Mouse (Mus musculus): ENCODE results near the gene Lcn5. TPM values are rescaled to one million over a fixed set of nuclear protein-coding genes. Genes with fewer than 3 reads are reported as not detected.

Lcn5 gene
- not detected for polyA plus RNA-seq (2017; shearing (Covaris generic))

DNA sequence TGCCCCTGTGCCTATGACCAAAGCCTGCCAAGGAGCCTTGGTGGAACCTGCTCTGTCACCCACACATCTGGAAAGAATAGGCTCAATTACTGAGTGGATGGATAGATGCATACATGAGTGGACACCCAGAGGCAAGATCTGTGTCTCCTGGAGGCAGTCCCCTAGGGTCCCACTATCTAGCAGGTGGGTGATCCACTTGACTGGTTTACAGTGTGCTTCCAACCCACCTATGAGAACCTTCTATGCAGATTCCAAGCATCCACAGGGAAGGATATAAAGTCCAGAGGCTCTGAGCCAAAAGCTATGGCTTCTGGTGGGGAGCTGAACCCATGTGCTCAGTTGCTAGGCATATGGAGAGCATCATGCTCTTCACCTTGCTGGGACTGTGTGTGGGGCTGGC lies at the start of gene Lcn5:
Lcn5 (plus strand) TSS at position 301 of the 400 bp plus-strand sequence.

GRCm38 (mm10) chr2:25617578-25617977 lies 40.2 kb upstream of the Lcn5 start, which contains the start of gene Ccdc183:
Gene Ccdc183, minus strand, starts transcription at chr2:25617678.

GRCm38 (mm10) chr2:25621229-25622200 lies 36.2 kb upstream of the Lcn5 start, which contains the start of gene Tmem141:
Gene Tmem141, minus strand, starts transcription at chr2:25622005.

GRCm38 (mm10) chr2:25627811-25628210 lies 29.9 kb upstream of the Lcn5 start, which contains the start of gene Fcna:
Gene Fcna, minus strand, starts transcription at chr2:25628030.

DNA sequence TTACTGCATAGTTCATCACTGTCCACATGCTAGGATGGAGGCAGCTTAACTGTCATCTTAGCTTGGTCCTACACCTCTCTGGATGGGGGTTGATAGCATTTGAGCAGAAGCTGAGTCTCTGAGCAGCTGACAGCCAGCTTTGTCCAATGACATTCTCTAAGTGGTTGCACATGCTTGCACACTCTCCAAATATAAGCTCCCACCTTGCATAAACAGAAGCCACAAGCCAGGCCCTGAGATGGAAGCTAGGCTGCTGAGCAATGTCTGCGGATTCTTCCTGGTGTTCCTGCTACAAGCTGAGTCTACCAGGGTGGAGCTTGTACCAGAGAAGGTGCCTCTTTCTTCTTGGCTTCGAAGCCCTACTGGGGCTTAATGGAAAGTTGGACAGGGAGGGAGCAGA lies 4.8 kb upstream of the Lcn5 start, which contains the start of gene Lcn8:
Lcn8 (plus strand) TSS at position 219 of the 400 bp plus-strand sequence.

DNA sequence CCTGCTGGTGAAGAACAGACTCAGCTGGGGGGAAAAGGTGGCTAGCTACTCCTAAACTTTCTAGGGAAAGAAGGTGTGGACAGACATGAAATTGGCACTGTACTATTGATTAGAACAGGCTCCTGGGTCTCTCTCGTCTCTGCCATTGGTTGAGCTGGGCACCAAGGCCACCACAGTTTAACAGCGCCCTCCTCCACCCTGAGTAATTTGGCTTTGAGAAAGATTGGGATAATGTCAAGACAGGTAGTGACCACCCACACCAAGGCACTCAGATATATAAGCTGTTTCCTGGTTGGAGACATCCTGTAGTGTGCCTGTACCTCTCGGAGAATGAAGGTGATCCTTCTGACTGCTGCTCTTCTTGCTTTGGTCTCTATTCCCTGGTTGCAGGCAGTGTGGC lies 18.7 kb downstream of the Lcn5 start, which contains the start of gene Lcn6:
Lcn6 (plus strand) TSS at position 301 of the 400 bp plus-strand sequence.

DNA sequence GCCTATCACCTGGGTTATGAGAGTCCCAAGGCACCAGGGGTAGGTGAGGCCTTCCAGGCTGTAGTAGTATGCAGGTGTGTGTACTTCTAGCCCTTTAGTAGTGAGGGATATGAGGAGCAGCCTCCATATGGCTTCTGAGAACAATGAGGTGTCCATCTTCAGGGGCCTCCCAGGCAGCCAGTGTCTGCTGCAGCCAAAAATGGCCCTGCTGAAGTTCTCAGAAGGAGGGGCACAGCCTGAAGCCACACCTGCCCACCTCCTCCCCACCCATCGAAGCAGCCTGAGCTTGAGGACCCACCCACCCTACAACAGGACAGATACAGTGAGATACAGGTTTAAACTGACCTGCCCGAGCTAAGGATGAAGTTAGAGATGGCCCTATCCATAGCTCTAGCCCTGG lies 24.7 kb downstream of the Lcn5 start, which contains the start of gene Lcn10:
Lcn10 (plus strand) TSS at position 301 of the 400 bp plus-strand sequence.

GRCm38 (mm10) chr2:25699743-25700142 lies 42.0 kb downstream of the Lcn5 start, which contains the start of gene Obp2a:
Gene Obp2a, plus strand, starts transcription at chr2:25700043.

GRCm38 (mm10) chr2:25706643-25707481 lies 49.1 kb downstream of the Lcn5 start, which contains the start of gene Bmyc:
Gene Bmyc, plus strand, starts transcription at chr2:25706739.

Other genes with a start within 250 kb of the Lcn5 start
- gene Fut7, start 234.7 kb upstream of the Lcn5 start, polyA plus RNA-seq (2017; shearing (Covaris generic)): 10 to 100 TPM; 13.1 to 35.9 TPM
- 10 to 100 TPM; 20.5 to 67.6 TPM for gene Abca2, start 229.2 kb upstream of the Lcn5 start, polyA plus RNA-seq (2017; shearing (Covaris generic))
- 1 to 10 TPM; 1.1 to 2.4 TPM for gene Clic3, start 201.1 kb upstream of the Lcn5 start, polyA plus RNA-seq (2017; shearing (Covaris generic))
- gene Paxx, start 196.9 kb upstream of the Lcn5 start, polyA plus RNA-seq (2017; shearing (Covaris generic)): 100 to 1,000 TPM in 1 of 2 experiments, 10 to 100 TPM in 1; 95.9 to 106 TPM
- gene Ptgds, start 187.9 kb upstream of the Lcn5 start, polyA plus RNA-seq (2017; shearing (Covaris generic)): under 1 TPM in 1 of 2 experiments, not detected in 1; 0.63 TPM
- gene Lcn12, start 164.0 kb upstream of the Lcn5 start, polyA plus RNA-seq (2017; shearing (Covaris generic)): not detected
- gene Fbxw5, start 157.2 kb upstream of the Lcn5 start, polyA plus RNA-seq (2017; shearing (Covaris generic)): 10 to 100 TPM; 64.4 to 86.7 TPM
- 1 to 10 TPM; 5.9 to 6.1 TPM for gene C8g, start 156.2 kb upstream of the Lcn5 start, polyA plus RNA-seq (2017; shearing (Covaris generic))
- gene Traf2, start 111.0 kb upstream of the Lcn5 start, polyA plus RNA-seq (2017; shearing (Covaris generic)): 10 to 100 TPM; 52.5 to 80.6 TPM
- gene Edf1, start 100.1 kb upstream of the Lcn5 start, polyA plus RNA-seq (2017; shearing (Covaris generic)): 100 to 1,000 TPM; 327 to 440 TPM
- gene Mamdc4, start 83.1 kb upstream of the Lcn5 start, polyA plus RNA-seq (2017; shearing (Covaris generic)): 1 to 10 TPM; 1.2 to 1.8 TPM
- 10 to 100 TPM; 51.3 to 89.9 TPM for gene Phpt1, start 82.7 kb upstream of the Lcn5 start, polyA plus RNA-seq (2017; shearing (Covaris generic))
- gene Ajm1, start 76.2 kb upstream of the Lcn5 start, polyA plus RNA-seq (2017; shearing (Covaris generic)): under 1 TPM; 0.58 to 0.69 TPM
- gene Rabl6, start 49.4 kb upstream of the Lcn5 start, polyA plus RNA-seq (2017; shearing (Covaris generic)): 10 to 100 TPM; 30.8 to 31.8 TPM
- not detected for gene Ccdc183, start 40.3 kb upstream of the Lcn5 start, polyA plus RNA-seq (2017; shearing (Covaris generic))
- gene Tmem141, start 35.9 kb upstream of the Lcn5 start, polyA plus RNA-seq (2017; shearing (Covaris generic)): 1 to 10 TPM; 1.2 to 4.9 TPM
- gene Fcna, start 29.9 kb upstream of the Lcn5 start, polyA plus RNA-seq (2017; shearing (Covaris generic)): 1 to 10 TPM; 4.7 to 8.3 TPM
- not detected for gene Lcn8, start 4.8 kb upstream of the Lcn5 start, polyA plus RNA-seq (2017; shearing (Covaris generic))
- under 1 TPM in 1 of 2 experiments, not detected in 1; 0.60 TPM for gene Lcn6, start 18.8 kb downstream of the Lcn5 start, polyA plus RNA-seq (2017; shearing (Covaris generic))
- gene Lcn10, start 24.8 kb downstream of the Lcn5 start, polyA plus RNA-seq (2017; shearing (Covaris generic)): under 1 TPM; 0.14 to 0.21 TPM
- gene Obp2a, start 42.1 kb downstream of the Lcn5 start, polyA plus RNA-seq (2017; shearing (Covaris generic)): not detected
- gene Bmyc, start 48.8 kb downstream of the Lcn5 start, polyA plus RNA-seq (2017; shearing (Covaris generic)): 10 to 100 TPM; 57.5 to 58.4 TPM
- not detected for gene Obp2b, start 79.1 kb downstream of the Lcn5 start, polyA plus RNA-seq (2017; shearing (Covaris generic))
- gene Lcn3, start 107.6 kb downstream of the Lcn5 start, polyA plus RNA-seq (2017; shearing (Covaris generic)): under 1 TPM in 1 of 2 experiments, not detected in 1; 0.34 TPM
- not detected for gene Lcn11, start 119.1 kb downstream of the Lcn5 start, polyA plus RNA-seq (2017; shearing (Covaris generic))
- gene Gm13539, start 124.3 kb downstream of the Lcn5 start, polyA plus RNA-seq (2017; shearing (Covaris generic)): not detected
- gene Glt6d1, start 157.9 kb downstream of the Lcn5 start, polyA plus RNA-seq (2017; shearing (Covaris generic)): under 1 TPM in 1 of 2 experiments, not detected in 1; 0.42 TPM
- gene Lcn9, start 165.2 kb downstream of the Lcn5 start, polyA plus RNA-seq (2017; shearing (Covaris generic)): not detected
- not detected for gene Sohlh1, start 189.3 kb downstream of the Lcn5 start, polyA plus RNA-seq (2017; shearing (Covaris generic))
- under 1 TPM in 1 of 2 experiments, not detected in 1; 0.20 TPM for gene Kcnt1, start 205.8 kb downstream of the Lcn5 start, polyA plus RNA-seq (2017; shearing (Covaris generic))